Mouse (Mus musculus): ENCODE measurements around the gene Gm20918.
"Not testable (repeated sequence)": the region's sequence is repeated elsewhere in the genome, so short reads cannot be mapped to it uniquely, and the experiment has no call there.

The Gm20918 gene

GRCm38 (mm10) chrY:5043637-5044036 lies at the start of gene Gm20918:
Gm20918 (plus strand) TSS chrY:5043937.
- DNase-seq (ENCODE audit: low read depth, low spot score); H3K36me3 ChIP-seq (ENCODE audit: control insufficient read depth, insufficient read depth, low read length, poor library complexity, severe bottlenecking); H3K27me3 ChIP-seq (ENCODE audit: control insufficient read depth, insufficient read depth, low read length, poor library complexity, severe bottlenecking): not testable (repeated sequence)

All from splenic B cell, adult 2 months (primary cell).